Mouse (Mus musculus) erythroid progenitor cell, adult 5-6 weeks (primary cell): ENCODE measurements at regions not wholly inside any gene's neighbourhood (a gene's known extent, or its start where the extent isn't known, plus 50 kb on each side); places are given as distances from the start of the nearest gene placed in this dataset.

Source experiments
- ATAC-seq: replicated peaks from 2 replicates; pipeline ENCODE4 v1.8.0; 2016; ENCODE audit warnings: moderate number of reproducible peaks, mild to moderate bottlenecking, moderate TSS enrichment, inconsistent platforms; ENCODE audit not compliant: poor library complexity, low FRiP score, severe bottlenecking

- no peak for ATAC-seq
These were observed 51.9 kb upstream of the Irx3 start for GRCm38 (mm10) chr8:91853803-91854202.

DNA sequence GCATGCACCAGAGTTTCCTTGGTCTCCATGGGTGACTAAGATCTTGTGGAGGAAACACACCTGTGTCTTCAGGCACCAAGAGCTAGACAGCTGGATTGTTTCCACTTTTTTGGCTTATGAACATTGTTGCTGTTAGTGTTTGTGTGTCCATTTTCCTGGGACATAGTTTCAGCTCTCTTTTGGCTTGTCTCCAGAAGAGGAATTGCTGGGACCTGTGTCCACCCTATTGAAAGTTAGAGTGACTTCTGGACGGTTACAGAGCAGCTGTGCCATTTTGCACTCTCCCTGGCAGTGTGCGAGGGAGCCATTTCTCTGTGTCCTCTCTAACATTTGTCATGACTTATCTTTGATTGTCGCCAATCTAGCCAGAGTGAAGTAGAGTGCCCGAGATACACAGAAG is 51.5 kb upstream of the Irx3 start:
- no peak for ATAC-seq
